Mouse (Mus musculus) stomach, embryonic 15.5 days (tissue): Measurements from ENCODE around the gene Krt32. TPM values are rescaled to one million over a fixed set of nuclear protein-coding genes. Genes with fewer than 3 reads are reported as not detected.
A peak's percentile ranks its signal among the peaks of the same experiment; 100 is the strongest.

Experiments
- ATAC-seq: fragments of 200-750 bp; cut with Nextera tagmentation; 2 replicates; pipeline ENCODE4 v1.8.0; 2017; ENCODE audit warnings: low read depth, moderate number of reproducible peaks, moderate TSS enrichment; ENCODE audit not compliant: insufficient read depth, low FRiP score
- H3K27ac ChIP-seq: fragments of 300-500 bp; sonication (generic); 2 replicates; pipeline ENCODE4 v1.5.1; 2015; ENCODE audit warnings: mild to moderate bottlenecking, inconsistent platforms
- H3K27me3 ChIP-seq: fragments of 300-500 bp; sonication (generic); replicated peaks from 2 replicates; pipeline ENCODE4 v1.6.1; 2015; ENCODE audit warnings: inconsistent platforms
- H3K36me3 ChIP-seq: fragments of 300-500 bp; sonication (generic); 2 replicates; pipeline ENCODE4 v1.6.1; 2015; ENCODE audit warnings: inconsistent platforms
- H3K4me1 ChIP-seq: fragments of 300-500 bp; sonication (generic); 2 replicates; pipeline ENCODE4 v1.6.1; 2015; ENCODE audit warnings: inconsistent platforms
- H3K4me2 ChIP-seq: fragments of 300-500 bp; sonication (generic); 2 replicates; pipeline ENCODE4 v1.6.1; 2015; ENCODE audit warnings: mild to moderate bottlenecking, inconsistent platforms
- H3K4me3 ChIP-seq: fragments of 300-500 bp; sonication (generic); replicated peaks from 2 replicates; pipeline ENCODE4 v1.5.1; 2015; ENCODE audit warnings: inconsistent platforms
- H3K9ac ChIP-seq: fragments of 300-500 bp; sonication (generic); 2 replicates; pipeline ENCODE4 v1.6.1; 2015; ENCODE audit warnings: inconsistent platforms
- H3K9me3 ChIP-seq: fragments of 300-500 bp; sonication (generic); 2 replicates; pipeline ENCODE4 v1.6.1; 2016; ENCODE audit warnings: inconsistent platforms
- WGBS: fragments of 180-500 bp; shearing (Covaris S2); methylation state at CpG from one replicate; pipeline ENCODE4 v1.1.7; 2015; 5-methylcytosine and 5-hydroxymethylcytosine counted together
- polyA plus RNA-seq: library from polyadenylated mRNA; unstranded; fragments of >200 nt; fragmentation: Nextera tagmentation; extraction: Ambion mirVana; gene quantifications from 2 replicates; pipeline ENCODE4 v1.2.1, GENCODE M21; 2015

The Krt32 gene
- polyA plus RNA-seq, 1 experiment from 2014 or later = not detected

- Histone ChIP-seq H3K27ac (no peak overlapping the region), H3K4me3 (no peak overlapping the region), H3K27me3 (no peaks in the 10 kb centered on the region), H3K9ac (no peak overlapping the region), H3K4me1 (no peaks in the 10 kb centered on the region), H3K36me3 (no peaks in the 10 kb centered on the region), H3K4me2 (no peak overlapping the region), H3K9me3 (no peaks in the 10 kb centered on the region)
- ATAC-seq = no peak
- 59% methylated on average over 9 of the region's 9 CpGs for WGBS
Measured at GRCm38 (mm10) chr11:100097819-100098218, 9.8 kb upstream of the Krt32 start.

GRCm38 (mm10) chr11:100096141-100096540 is 8.1 kb upstream of the Krt32 start, which contains the start of gene Krt35:
Gene Krt35 (minus strand): TSS chr11:100096241.
- no peaks in the 10 kb centered on the region for H3K36me3 ChIP-seq
- no peak within 1 kb of the TSS for H3K4me3 ChIP-seq
- H3K27ac ChIP-seq = no peak within 1 kb of the TSS
- no peak for ATAC-seq
- H3K4me2 ChIP-seq = no peak within 1 kb of the TSS
- no peaks in the 10 kb centered on the region for H3K9me3 ChIP-seq
- no peak within 1 kb of the TSS for H3K9ac ChIP-seq
- H3K27me3 ChIP-seq = no peaks in the 10 kb centered on the region
- WGBS = 88% methylated on average over 9 of the region's 9 CpGs
- no peaks in the 10 kb centered on the region for H3K4me1 ChIP-seq

GRCm38 (mm10) chr11:100088378-100089025 is 476 bp upstream of the Krt32 start:
- Histone ChIP-seq H3K27me3 (no peaks in the 10 kb centered on the region), H3K27ac (no peak overlapping the region), H3K4me2 (no peak overlapping the region), H3K4me1 (no peaks in the 10 kb centered on the region), H3K4me3 (no peak overlapping the region), H3K36me3 (no peaks in the 10 kb centered on the region), H3K9me3 (no peaks in the 10 kb centered on the region), H3K9ac (no peak overlapping the region)
- ATAC-seq = no peak
- 62% methylated on average over 7 of the region's 7 CpGs for WGBS

- no peaks in the 10 kb centered on the region for H3K4me1 ChIP-seq
- H3K36me3 ChIP-seq = no peaks in the 10 kb centered on the region
- no peak overlapping the region for H3K9ac ChIP-seq
- ATAC-seq = peak; percentile 63
- peak overlapping the region; percentile 67; the same call in 1 of the 2 replicates for H3K27ac ChIP-seq
- no peak overlapping the region for H3K4me2 ChIP-seq
- H3K9me3 ChIP-seq = no peaks in the 10 kb centered on the region
- no peaks in the 10 kb centered on the region for H3K27me3 ChIP-seq
- 43% methylated on average over 1 of the region's 1 CpGs for WGBS
- no peak overlapping the region for H3K4me3 ChIP-seq
Measured at GRCm38 (mm10) chr11:100073873-100074272, 14.2 kb downstream of the Krt32 start.

GRCm38 (mm10) chr11:100067293-100068036 is 20.6 kb downstream of the Krt32 start:
- Histone ChIP-seq H3K4me1 (no peaks in the 10 kb centered on the region), H3K27ac (peak overlapping the region; percentile 87), H3K4me3 (no peak overlapping the region), H3K9me3 (no peaks in the 10 kb centered on the region), H3K27me3 (no peaks in the 10 kb centered on the region), H3K36me3 (no peaks in the 10 kb centered on the region), H3K4me2 (no peak overlapping the region), H3K9ac (no peak overlapping the region)
- ATAC-seq = peak; percentile 90
- 59% methylated on average over 17 of the region's 17 CpGs for WGBS

GRCm38 (mm10) chr11:100066236-100067010 is 21.6 kb downstream of the Krt32 start:
- peak overlapping the region; percentile 74; the same call in 1 of the 2 replicates for H3K27ac ChIP-seq
- 68% methylated on average over 12 of the region's 12 CpGs for WGBS
- H3K9ac ChIP-seq = no peak overlapping the region
- no peaks in the 10 kb centered on the region for H3K9me3 ChIP-seq
- no peaks in the 10 kb centered on the region for H3K27me3 ChIP-seq
- no peak for ATAC-seq
- no peaks in the 10 kb centered on the region for H3K36me3 ChIP-seq
- no peak overlapping the region for H3K4me2 ChIP-seq
- no peak overlapping the region for H3K4me3 ChIP-seq
- no peaks in the 10 kb centered on the region for H3K4me1 ChIP-seq

GRCm38 (mm10) chr11:100058875-100059274 is 29.2 kb downstream of the Krt32 start:
- 75% methylated on average over 8 of the region's 8 CpGs for WGBS
- no peaks in the 10 kb centered on the region for H3K4me1 ChIP-seq
- no peaks in the 10 kb centered on the region for H3K36me3 ChIP-seq
- H3K27ac ChIP-seq = no peak overlapping the region
- H3K27me3 ChIP-seq = no peaks in the 10 kb centered on the region
- no peak overlapping the region for H3K4me2 ChIP-seq
- H3K9me3 ChIP-seq = no peaks in the 10 kb centered on the region
- no peak for ATAC-seq
- no peak overlapping the region for H3K4me3 ChIP-seq
- H3K9ac ChIP-seq = no peak overlapping the region

GRCm38 (mm10) chr11:100055686-100056655 is 32.1 kb downstream of the Krt32 start:
- H3K9me3 ChIP-seq = no peaks in the 10 kb centered on the region
- 58% methylated on average over 9 of the region's 9 CpGs for WGBS
- H3K36me3 ChIP-seq = no peaks in the 10 kb centered on the region
- no peak overlapping the region for H3K9ac ChIP-seq
- peak overlapping the region; percentile 59; the same call in 1 of the 2 replicates for H3K27ac ChIP-seq
- ATAC-seq = no peak; the same call in 1 of the 2 replicates
- H3K27me3 ChIP-seq = no peaks in the 10 kb centered on the region
- no peak overlapping the region for H3K4me3 ChIP-seq
- no peaks in the 10 kb centered on the region for H3K4me1 ChIP-seq
- no peak overlapping the region for H3K4me2 ChIP-seq

- H3K36me3 ChIP-seq = no peaks in the 10 kb centered on the region
- 85% methylated on average over 3 of the region's 3 CpGs for WGBS
- H3K4me3 ChIP-seq = no peak within 1 kb of the TSS
- no peak within 1 kb of the TSS for H3K27ac ChIP-seq
- H3K27me3 ChIP-seq = no peaks in the 10 kb centered on the region
- H3K4me2 ChIP-seq = no peak within 1 kb of the TSS
- no peak within 1 kb of the TSS for H3K9ac ChIP-seq
- no peaks in the 10 kb centered on the region for H3K4me1 ChIP-seq
- no peaks in the 10 kb centered on the region for H3K9me3 ChIP-seq
- ATAC-seq = no peak
Measured at GRCm38 (mm10) chr11:100050451-100050850, 37.6 kb downstream of the Krt32 start, which contains the start of gene Krt31. Gene Krt31 (minus strand): TSS chr11:100050551.

- no peak for ATAC-seq
- no peak overlapping the region for H3K4me3 ChIP-seq
- H3K27me3 ChIP-seq = no peaks in the 10 kb centered on the region
- 72% methylated on average over 2 of the region's 2 CpGs for WGBS
- H3K36me3 ChIP-seq = no peaks in the 10 kb centered on the region
- no peak overlapping the region for H3K4me2 ChIP-seq
- no peak overlapping the region for H3K9ac ChIP-seq
- H3K9me3 ChIP-seq = no peaks in the 10 kb centered on the region
- H3K4me1 ChIP-seq = no peaks in the 10 kb centered on the region
- no peak overlapping the region for H3K27ac ChIP-seq
Measured at GRCm38 (mm10) chr11:100047193-100047592, 40.8 kb downstream of the Krt32 start.

GRCm38 (mm10) chr11:100046303-100046866 is 41.6 kb downstream of the Krt32 start:
- 65% methylated on average over 6 of the region's 6 CpGs for WGBS
- no peak for ATAC-seq
- no peak overlapping the region for H3K4me3 ChIP-seq
- H3K36me3 ChIP-seq = no peaks in the 10 kb centered on the region
- H3K9me3 ChIP-seq = no peaks in the 10 kb centered on the region
- H3K4me1 ChIP-seq = no peaks in the 10 kb centered on the region
- no peak overlapping the region for H3K27ac ChIP-seq
- no peak overlapping the region for H3K9ac ChIP-seq
- no peaks in the 10 kb centered on the region for H3K27me3 ChIP-seq
- no peak overlapping the region for H3K4me2 ChIP-seq
